Mouse (Mus musculus) embryonic facial prominence, embryonic 15.5 days (tissue): ENCODE results near the gene Rad9b. TPM values are rescaled to one million over a fixed set of nuclear protein-coding genes. Genes with fewer than 3 reads are reported as not detected.
A peak's percentile ranks its signal among the peaks of the same experiment; 100 is the strongest.
"Not testable (repeated sequence)": the region's sequence is repeated elsewhere in the genome, so short reads cannot be mapped to it uniquely, and the experiment has no call there.

ENCODE experiments used
- ATAC-seq: fragments of 200-750 bp; cut with Nextera tagmentation; 2 replicates; pipeline ENCODE4 v1.8.0; 2017; ENCODE audit warnings: low read depth, moderate TSS enrichment; ENCODE audit not compliant: insufficient number of reproducible peaks, low FRiP score, low TSS enrichment
- H3K27ac ChIP-seq: fragments of 300-500 bp; sonication (generic); replicated peaks from 2 replicates; pipeline ENCODE4 v1.5.1; 2015; ENCODE audit warnings: mild to moderate bottlenecking, inconsistent platforms
- H3K27me3 ChIP-seq: fragments of 300-500 bp; sonication (generic); 2 replicates; pipeline ENCODE4 v1.6.1; 2015; ENCODE audit warnings: inconsistent platforms
- H3K36me3 ChIP-seq: fragments of 300-500 bp; sonication (generic); 2 replicates; pipeline ENCODE4 v1.6.1; 2015; ENCODE audit warnings: mild to moderate bottlenecking, inconsistent platforms
- H3K4me1 ChIP-seq: fragments of 300-500 bp; sonication (generic); 2 replicates; pipeline ENCODE4 v1.6.1; 2015; ENCODE audit warnings: inconsistent platforms
- H3K4me2 ChIP-seq: fragments of 300-500 bp; sonication (generic); replicated peaks from 2 replicates; pipeline ENCODE4 v1.6.1; 2015; ENCODE audit warnings: mild to moderate bottlenecking, inconsistent platforms
- H3K4me3 ChIP-seq: fragments of 300-500 bp; sonication (generic); replicated peaks from 2 replicates; pipeline ENCODE4 v1.5.1; 2015; ENCODE audit warnings: mild to moderate bottlenecking, inconsistent platforms
- H3K9ac ChIP-seq: fragments of 300-500 bp; sonication (generic); 2 replicates; pipeline ENCODE4 v1.6.1; 2015; ENCODE audit warnings: inconsistent platforms
- H3K9me3 ChIP-seq: fragments of 300-500 bp; sonication (generic); replicated peaks from 2 replicates; pipeline ENCODE4 v1.6.1; 2016; ENCODE audit warnings: inconsistent platforms
- WGBS: fragments of 180-500 bp; shearing (Covaris S2); methylation state at CpG from one replicate; pipeline ENCODE4 v1.1.7; 2015; 5-methylcytosine and 5-hydroxymethylcytosine counted together
- polyA plus RNA-seq: library from polyadenylated mRNA; unstranded; fragments of >200 nt; fragmentation: Nextera tagmentation; extraction: Ambion mirVana; gene quantifications from 2 replicates; pipeline ENCODE4 v1.2.1, GENCODE M21; 2015

Rad9b gene
- polyA plus RNA-seq, 1 experiment from 2014 or later, result 11.4 TPM

DNA sequence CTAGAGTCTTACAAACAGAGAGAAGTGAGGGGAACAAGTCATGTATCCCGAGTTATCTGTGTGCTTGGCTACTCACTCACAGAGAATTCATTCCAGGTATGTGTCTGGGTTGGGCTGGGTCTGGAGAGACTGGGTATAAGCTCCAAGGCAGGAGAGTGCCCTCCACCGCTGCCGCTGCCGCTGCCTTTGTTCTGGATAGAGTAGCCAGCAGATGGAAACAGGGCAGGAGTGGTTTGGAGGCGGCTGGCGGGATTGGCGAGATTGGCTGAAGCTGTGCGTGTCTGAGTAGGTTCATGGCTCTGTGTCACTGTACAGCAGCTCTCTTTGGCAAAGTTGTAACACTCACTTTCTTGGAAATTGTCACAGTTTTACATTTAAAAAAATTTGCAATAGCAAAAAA, 30.5 kb downstream of the Rad9b start:
- Histone ChIP-seq H3K4me1 (no peaks in the 10 kb centered on the region), H3K27me3 (no peaks in the 10 kb centered on the region), H3K4me2 (no peak overlapping the region), H3K9me3 (no peaks in the 10 kb centered on the region), H3K9ac (no peak overlapping the region), H3K27ac (no peak overlapping the region), H3K36me3 (peaks cover 37% of the 10 kb centered on the region), H3K4me3 (no peak overlapping the region)
- no peak for ATAC-seq
- 67% methylated on average over 8 of the region's 8 CpGs for WGBS

DNA sequence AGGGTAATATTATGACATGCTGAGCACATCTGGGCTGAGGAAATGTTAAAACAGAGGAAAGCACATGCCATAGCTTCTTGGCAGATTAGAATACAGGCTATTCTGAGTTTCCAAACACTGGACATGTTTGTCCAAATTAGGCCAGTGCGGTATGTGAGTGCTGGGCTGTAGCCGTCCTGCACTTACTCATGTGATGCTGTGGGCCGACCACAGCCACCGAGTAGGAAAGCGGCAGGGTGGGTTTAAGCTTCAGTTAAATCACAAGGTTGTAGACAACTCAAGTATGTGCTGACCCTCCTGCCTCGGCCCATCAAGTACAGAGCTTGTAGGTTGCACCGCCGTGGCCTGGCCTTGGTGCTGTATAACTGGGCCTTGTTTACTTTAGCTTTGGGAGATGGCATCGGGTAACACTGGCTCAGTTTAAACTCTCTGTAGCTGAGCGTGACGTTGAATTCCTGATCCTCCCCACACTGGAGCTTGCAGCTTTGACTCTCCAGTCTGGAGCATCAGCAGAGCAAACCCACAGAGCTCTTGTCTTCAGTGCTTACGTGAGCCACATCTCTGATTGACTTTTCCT, 33.7 kb downstream of the Rad9b start:
- Histone ChIP-seq H3K9me3 (no peaks in the 10 kb centered on the region), H3K4me1 (peaks cover 3% of the 10 kb centered on the region; the same call in 1 of the 2 replicates), H3K36me3 (peaks cover 45% of the 10 kb centered on the region), H3K4me2 (no peak overlapping the region), H3K4me3 (no peak overlapping the region), H3K9ac (no peak overlapping the region), H3K27me3 (no peaks in the 10 kb centered on the region), H3K27ac (peak overlapping the region; percentile 12; the same call in 1 of the 2 replicates)
- ATAC-seq, result peak; percentile 29; the same call in 1 of the 2 replicates
- 59% methylated on average over 12 of the region's 12 CpGs for WGBS

DNA sequence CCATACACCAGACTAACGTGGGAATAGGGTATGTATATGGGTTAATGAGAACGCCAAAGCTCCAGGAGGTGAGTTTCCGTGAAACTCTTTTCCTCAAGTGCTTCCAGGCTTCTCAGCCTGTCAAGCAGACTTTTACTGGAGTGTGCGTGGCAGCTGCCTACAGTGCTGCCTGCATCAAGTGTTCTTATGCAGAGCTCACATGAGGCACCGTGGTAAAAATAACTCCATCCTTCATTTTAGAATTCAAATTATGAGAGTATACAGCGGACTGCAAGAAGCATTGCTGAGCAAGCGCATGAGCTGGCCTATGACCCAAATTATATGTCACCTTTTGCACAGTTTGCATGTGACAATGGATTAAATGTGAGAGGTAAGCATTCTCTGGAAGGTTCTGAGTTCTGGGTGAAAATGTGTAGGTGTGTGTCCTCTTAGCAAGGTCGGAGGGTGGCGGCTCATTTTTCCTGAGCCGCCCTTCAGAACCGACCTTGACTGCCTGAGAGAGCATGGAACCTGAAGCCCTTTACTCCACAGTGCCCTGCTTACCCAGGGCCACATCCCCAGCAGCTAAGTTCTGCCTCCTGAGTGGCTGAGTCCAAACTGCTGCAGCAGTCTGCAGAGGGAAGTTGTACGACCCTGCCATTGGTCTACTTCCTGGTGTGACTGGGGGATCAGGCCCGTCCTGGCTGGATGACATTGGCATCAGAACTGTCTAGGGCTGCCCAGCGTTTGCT, 34.4 kb downstream of the Rad9b start:
- no peaks in the 10 kb centered on the region for H3K27me3 ChIP-seq
- H3K9ac ChIP-seq, result no peak overlapping the region
- H3K36me3 ChIP-seq, result peaks cover 38% of the 10 kb centered on the region
- H3K4me1 ChIP-seq, result peaks cover 9% of the 10 kb centered on the region
- no peaks in the 10 kb centered on the region for H3K9me3 ChIP-seq
- WGBS, result 66% methylated on average over 14 of the region's 14 CpGs
- 0 out of 2 replicates have a peak, but pooled peaks have one; percentile 5 for ATAC-seq
- H3K27ac ChIP-seq, result peak overlapping the region; percentile 12
- no peak overlapping the region for H3K4me2 ChIP-seq
- no peak overlapping the region for H3K4me3 ChIP-seq

GRCm38 (mm10) chr5:122318976-122319375, 35.1 kb downstream of the Rad9b start:
- Histone ChIP-seq H3K4me1 (peaks cover 11% of the 10 kb centered on the region), H3K36me3 (peaks cover 35% of the 10 kb centered on the region), H3K27ac (peak overlapping the region; percentile 12; the same call in 1 of the 2 replicates)
- ATAC-seq, H3K9ac ChIP-seq, H3K4me2 ChIP-seq, H3K9me3 ChIP-seq, H3K27me3 ChIP-seq, H3K4me3 ChIP-seq: not testable (repeated sequence)
- 58% methylated on average over 3 of the region's 3 CpGs for WGBS

DNA sequence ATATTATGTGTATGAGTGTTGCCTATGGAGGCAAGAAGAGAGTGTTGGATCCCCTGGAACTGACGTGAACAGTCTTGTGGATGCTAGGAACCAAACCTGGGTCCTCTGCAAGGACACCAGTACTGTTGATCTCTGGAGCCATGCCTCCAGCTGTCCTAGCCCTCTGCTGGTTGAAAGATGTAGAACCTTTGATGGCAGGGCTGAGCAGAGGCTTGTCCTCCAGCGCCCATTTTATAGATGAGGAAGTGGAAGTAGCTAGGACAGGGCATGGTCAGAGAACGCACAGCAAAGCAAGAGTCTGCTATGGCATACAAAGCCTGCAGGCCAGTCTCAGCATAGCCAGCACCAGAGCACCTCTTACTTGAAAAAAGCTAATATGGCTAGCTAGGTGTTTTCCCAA, 35.9 kb downstream of the Rad9b start:
- no peak overlapping the region for H3K4me2 ChIP-seq
- 0 out of 2 replicates have a peak overlapping the region, but pooled peaks have one; percentile 4 for H3K9ac ChIP-seq
- no peaks in the 10 kb centered on the region for H3K9me3 ChIP-seq
- no peak for ATAC-seq
- peaks cover 11% of the 10 kb centered on the region for H3K4me1 ChIP-seq
- H3K27me3 ChIP-seq, result no peaks in the 10 kb centered on the region
- no peak overlapping the region for H3K4me3 ChIP-seq
- H3K36me3 ChIP-seq, result peaks cover 32% of the 10 kb centered on the region
- no peak overlapping the region for H3K27ac ChIP-seq
- WGBS, result 72% methylated on average over 3 of the region's 3 CpGs

GRCm38 (mm10) chr5:122317329-122318045, 36.5 kb downstream of the Rad9b start:
- 74% methylated on average over 11 of the region's 11 CpGs for WGBS
- ATAC-seq, result no peak
- H3K4me3 ChIP-seq, result no peak overlapping the region
- H3K9me3 ChIP-seq, result no peaks in the 10 kb centered on the region
- H3K4me2 ChIP-seq, result no peak overlapping the region
- no peaks in the 10 kb centered on the region for H3K27me3 ChIP-seq
- H3K36me3 ChIP-seq, result peaks cover 30% of the 10 kb centered on the region
- H3K4me1 ChIP-seq, result peaks cover 11% of the 10 kb centered on the region
- no peak overlapping the region for H3K27ac ChIP-seq
- no peak overlapping the region for H3K9ac ChIP-seq

DNA sequence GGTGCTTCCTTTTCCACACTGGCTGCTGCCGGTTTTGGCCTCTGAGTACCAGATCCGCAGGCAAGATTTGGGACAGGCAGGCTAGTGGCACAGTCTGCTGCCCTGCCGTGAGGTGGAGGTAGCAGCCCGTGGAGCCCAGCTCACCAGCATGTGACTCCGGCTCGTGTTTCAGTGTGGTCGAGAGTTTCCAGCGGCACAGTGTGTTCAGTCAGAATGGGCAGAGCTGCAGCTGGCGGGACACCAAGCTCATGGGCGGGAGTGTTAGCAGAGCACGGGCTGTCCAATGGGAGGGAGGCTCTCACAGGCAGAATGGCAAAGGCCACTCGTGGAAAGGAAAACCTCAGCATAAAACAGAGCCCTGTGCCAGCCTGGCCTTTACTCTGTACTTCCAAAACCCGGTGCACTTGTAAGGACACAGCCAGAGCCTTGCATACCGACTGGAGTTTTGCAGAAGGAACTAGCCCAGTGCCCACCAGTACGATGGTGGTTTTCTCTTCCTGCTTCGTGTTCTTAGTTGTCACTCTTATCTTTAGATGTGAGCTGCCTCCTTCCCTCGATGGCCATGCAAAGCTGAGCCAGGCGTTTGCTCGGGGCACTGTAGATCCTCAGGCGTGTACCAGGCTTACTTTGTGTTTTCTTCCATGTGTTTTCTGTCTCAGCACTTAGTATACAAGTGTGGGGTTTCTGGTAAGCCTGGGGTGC, 38.9 kb downstream of the Rad9b start:
- Histone ChIP-seq H3K4me1 (peaks cover 11% of the 10 kb centered on the region), H3K36me3 (peaks cover 19% of the 10 kb centered on the region), H3K4me3 (no peak overlapping the region), H3K4me2 (no peak overlapping the region), H3K27ac (peak overlapping the region; percentile 40), H3K27me3 (no peaks in the 10 kb centered on the region), H3K9me3 (no peaks in the 10 kb centered on the region), H3K9ac (no peak overlapping the region)
- ATAC-seq, result peak; percentile 90
- 55% methylated on average over 20 of the region's 20 CpGs for WGBS

DNA sequence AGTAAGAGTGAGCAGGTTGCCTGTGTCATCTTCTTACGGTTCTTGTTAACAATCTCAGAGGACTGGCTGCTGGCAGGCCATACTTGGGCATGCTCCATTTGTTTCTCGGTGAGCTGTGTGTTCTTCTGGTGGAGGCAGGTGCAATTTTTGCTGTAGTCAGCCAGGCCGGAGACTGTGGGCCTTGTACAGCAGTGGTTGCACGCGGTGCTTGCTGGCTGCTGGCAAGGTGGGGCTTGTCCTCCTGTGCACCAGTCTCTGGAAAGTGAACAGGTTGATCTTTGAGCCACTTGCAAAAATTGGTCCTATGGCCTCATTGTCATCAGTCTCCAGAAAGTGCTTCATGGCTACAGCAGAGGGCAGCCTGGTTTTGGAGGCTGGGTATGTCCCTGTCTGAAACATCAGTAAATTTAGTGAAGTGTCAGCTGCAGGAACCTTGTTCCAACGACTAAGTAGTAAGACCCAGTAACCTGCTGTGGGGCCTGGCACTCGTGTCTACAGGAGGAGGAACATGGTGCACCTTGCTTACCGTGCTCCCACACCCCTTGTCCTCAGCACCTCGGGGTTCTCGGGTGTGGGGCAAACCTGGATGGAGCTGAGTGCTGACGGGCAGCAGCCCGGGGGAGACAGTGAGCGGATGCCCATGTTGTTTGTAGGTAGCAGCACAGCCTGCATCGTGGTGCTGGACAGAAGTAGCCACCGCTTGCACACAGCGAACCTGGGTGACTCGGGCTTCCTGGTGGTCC, 40.9 kb downstream of the Rad9b start:
- H3K4me2 ChIP-seq, result no peak overlapping the region
- no peak overlapping the region for H3K4me3 ChIP-seq
- no peak for ATAC-seq
- H3K27ac ChIP-seq, result no peak overlapping the region
- peaks cover 26% of the 10 kb centered on the region for H3K36me3 ChIP-seq
- peaks cover 11% of the 10 kb centered on the region for H3K4me1 ChIP-seq
- H3K27me3 ChIP-seq, result no peaks in the 10 kb centered on the region
- 90% methylated on average over 17 of the region's 17 CpGs for WGBS
- no peak overlapping the region for H3K9ac ChIP-seq
- H3K9me3 ChIP-seq, result no peaks in the 10 kb centered on the region

DNA sequence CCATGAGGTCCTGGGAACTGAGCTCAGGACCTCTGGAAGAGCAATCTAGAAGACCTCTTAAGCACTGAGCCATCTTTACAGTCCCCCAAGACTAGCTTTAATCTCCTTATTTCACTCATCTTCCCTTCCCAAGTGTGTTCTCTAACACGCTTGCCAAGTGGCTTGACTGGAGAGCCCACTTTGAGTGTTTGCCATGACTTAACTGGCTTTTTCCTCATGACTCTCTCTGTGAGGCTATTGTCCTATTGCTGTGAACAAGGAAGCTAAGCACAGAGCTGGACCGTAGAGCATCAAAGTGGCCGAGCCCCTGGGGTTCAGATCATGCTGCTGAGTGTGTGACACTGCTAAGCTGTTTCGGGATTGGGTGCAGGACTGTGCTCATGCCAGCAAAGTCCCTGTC, 41.7 kb downstream of the Rad9b start:
- no peaks in the 10 kb centered on the region for H3K27me3 ChIP-seq
- no peak overlapping the region for H3K9ac ChIP-seq
- H3K27ac ChIP-seq, result no peak overlapping the region
- H3K9me3 ChIP-seq, result no peaks in the 10 kb centered on the region
- ATAC-seq, result no peak
- H3K4me1 ChIP-seq, result peaks cover 11% of the 10 kb centered on the region
- H3K4me3 ChIP-seq, result no peak overlapping the region
- WGBS, result 87% methylated on average over 4 of the region's 4 CpGs
- no peak overlapping the region for H3K4me2 ChIP-seq
- H3K36me3 ChIP-seq, result peaks cover 22% of the 10 kb centered on the region

GRCm38 (mm10) chr5:122311692-122312091, 42.3 kb downstream of the Rad9b start:
- no peak overlapping the region for H3K4me2 ChIP-seq
- H3K27me3 ChIP-seq, result no peaks in the 10 kb centered on the region
- H3K4me3 ChIP-seq, result no peak overlapping the region
- H3K36me3 ChIP-seq, result peaks cover 16% of the 10 kb centered on the region
- no peak overlapping the region for H3K9ac ChIP-seq
- H3K27ac ChIP-seq, result no peak overlapping the region
- H3K9me3 ChIP-seq, result no peaks in the 10 kb centered on the region
- H3K4me1 ChIP-seq, result peaks cover 11% of the 10 kb centered on the region
- WGBS, result 66% methylated on average over 7 of the region's 7 CpGs
- ATAC-seq, result no peak
